Mouse (Mus musculus) lung, postnatal 0 days (tissue): ENCODE measurements around the gene C130026I21Rik. TPM values are rescaled to one million over a fixed set of nuclear protein-coding genes. Genes with fewer than 3 reads are reported as not detected.
"Not testable (repeated sequence)": the region's sequence is repeated elsewhere in the genome, so short reads cannot be mapped to it uniquely, and the experiment has no call there.

Source experiments
- ATAC-seq: fragments of 200-750 bp; cut with Nextera tagmentation; 2 replicates; pipeline ENCODE4 v1.8.0; 2017; ENCODE audit warnings: moderate library complexity
- DNase-seq: peaks from one replicate; pipeline ENCODE4 v3.0.0-alpha.2; 2016; ENCODE audit warnings: low spot score
- H3K27ac ChIP-seq: fragments of 300-500 bp; sonication (generic); 2 replicates; pipeline ENCODE4 v1.5.1; 2014; ENCODE audit warnings: antibody characterized with exemption, mild to moderate bottlenecking, low read length, mixed read lengths
- H3K27me3 ChIP-seq: fragments of 300-500 bp; sonication (generic); replicated peaks from 2 replicates; pipeline ENCODE4 v1.6.1; 2014; ENCODE audit warnings: low read length, mixed read lengths; ENCODE audit not compliant: insufficient read depth
- H3K36me3 ChIP-seq: fragments of 300-500 bp; sonication (generic); 2 replicates; pipeline ENCODE4 v1.6.1; 2014; ENCODE audit warnings: low read length, mixed read lengths; ENCODE audit not compliant: insufficient read depth
- H3K4me1 ChIP-seq: fragments of 300-500 bp; sonication (generic); 2 replicates; pipeline ENCODE4 v1.6.1; 2014; ENCODE audit warnings: antibody characterized with exemption, low read depth, low read length, mixed read lengths; ENCODE audit not compliant: insufficient read depth
- H3K4me2 ChIP-seq: fragments of 300-500 bp; sonication (generic); replicated peaks from 2 replicates; pipeline ENCODE4 v1.6.1; 2014; ENCODE audit warnings: low read depth, mild to moderate bottlenecking, low read length, moderate library complexity, mixed read lengths
- H3K4me3 ChIP-seq: fragments of 300-500 bp; sonication (generic); 2 replicates; pipeline ENCODE4 v1.5.1; 2014; ENCODE audit warnings: low read depth, low read length
- H3K9ac ChIP-seq: fragments of 300-500 bp; sonication (generic); replicated peaks from 2 replicates; pipeline ENCODE4 v1.6.1; 2014; ENCODE audit warnings: low read depth, mild to moderate bottlenecking
- H3K9me3 ChIP-seq: fragments of 300-500 bp; sonication (generic); 2 replicates; pipeline ENCODE4 v1.6.1; 2016; ENCODE audit warnings: low read length, mixed read lengths
- WGBS: fragments of 180-500 bp; shearing (Covaris S2); extraction: QIAGEN DNeasy Blood & Tissue Kit; methylation state at CpG from one replicate; pipeline ENCODE4 v1.1.7; 2014; 5-methylcytosine and 5-hydroxymethylcytosine counted together
- polyA plus RNA-seq: library from polyadenylated mRNA; unstranded; fragments of >200 nt; fragmentation: Nextera tagmentation; extraction: Ambion mirVana; gene quantifications from 2 replicates; pipeline ENCODE4 v1.2.1, GENCODE M21; 2015

C130026I21Rik gene
- polyA plus RNA-seq, 1 experiment from 2014 or later, result 0.72 TPM

DNA sequence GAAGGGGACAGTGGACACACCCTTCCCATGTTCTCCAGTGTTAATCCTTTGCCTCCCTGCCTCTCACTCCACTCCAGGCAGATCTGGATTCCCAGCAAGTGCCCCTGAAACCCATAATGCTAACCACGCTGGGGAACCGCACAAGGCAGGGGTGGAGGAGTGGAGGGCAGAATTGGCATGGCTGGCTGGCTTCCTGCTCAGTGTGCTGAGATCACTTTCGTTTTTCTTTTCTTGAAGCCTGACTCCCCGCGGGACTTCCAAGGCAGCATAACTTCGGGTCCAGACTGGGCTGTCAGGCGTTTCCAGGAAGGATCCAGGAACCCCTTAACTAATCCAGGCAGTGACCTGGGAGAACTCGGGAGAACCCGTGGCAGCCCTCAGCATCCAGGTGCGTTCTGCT lies 158.8 kb downstream of the C130026I21Rik start:
- H3K4me1 ChIP-seq, H3K27me3 ChIP-seq, H3K27ac ChIP-seq, H3K4me2 ChIP-seq, H3K4me3 ChIP-seq, H3K36me3 ChIP-seq, H3K9ac ChIP-seq, H3K9me3 ChIP-seq, ATAC-seq: not testable (repeated sequence)
- DNase-seq, result peak; percentile 2
- WGBS, result 65% methylated on average over 9 of the region's 10 CpGs

DNA sequence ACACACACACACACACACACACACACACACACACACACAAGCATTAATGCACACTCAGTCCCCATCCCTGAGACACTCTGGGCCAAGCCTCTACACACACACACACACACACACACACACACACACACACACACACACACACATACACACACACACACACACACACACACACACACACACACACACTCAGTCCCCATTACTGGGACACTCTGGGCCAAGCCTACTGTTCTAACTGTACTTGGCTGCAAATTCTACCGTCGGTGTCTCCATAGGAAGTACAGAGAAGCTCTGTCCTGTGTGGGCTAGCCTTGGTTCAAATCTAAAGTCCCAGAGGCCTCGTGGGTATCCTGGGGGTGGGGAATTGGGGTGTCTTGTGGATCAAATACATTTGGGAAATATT lies 159.5 kb downstream of the C130026I21Rik start:
- H3K27ac ChIP-seq, H3K4me2 ChIP-seq, DNase-seq, H3K4me1 ChIP-seq, H3K27me3 ChIP-seq, H3K9ac ChIP-seq, H3K9me3 ChIP-seq, ATAC-seq, H3K4me3 ChIP-seq, H3K36me3 ChIP-seq: not testable (repeated sequence)
- 76% methylated on average over 2 of the region's 3 CpGs for WGBS

DNA sequence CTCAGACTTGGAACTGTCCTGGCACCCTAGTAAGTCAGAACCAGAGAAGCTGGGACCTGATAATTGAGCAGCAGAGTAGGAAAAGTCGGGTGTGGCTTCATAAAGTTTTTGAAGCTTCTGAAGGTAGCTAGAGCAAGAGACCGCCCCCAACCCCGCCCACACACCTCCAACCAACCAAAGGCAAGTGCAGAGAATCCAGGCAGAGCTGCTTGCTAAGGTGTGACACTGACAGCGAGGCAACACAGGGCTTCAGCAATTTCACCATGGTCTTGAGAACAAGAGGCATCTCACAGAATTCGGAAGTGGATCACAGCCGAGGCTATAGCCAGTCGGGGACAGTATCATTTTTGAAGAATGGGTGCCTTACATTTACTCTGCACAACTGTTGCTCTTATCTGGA lies 160.6 kb downstream of the C130026I21Rik start, which contains the start of gene A530032D15Rik:
Gene A530032D15Rik (minus strand): TSS at position 101 of the 400 bp plus-strand sequence.
- not testable (repeated sequence) for H3K9me3 ChIP-seq, H3K4me3 ChIP-seq, H3K4me2 ChIP-seq, H3K9ac ChIP-seq, ATAC-seq, H3K4me1 ChIP-seq, DNase-seq, H3K27ac ChIP-seq, H3K27me3 ChIP-seq, H3K36me3 ChIP-seq
- no CpG with 5 or more reads among the region's 7 CpGs for WGBS

DNA sequence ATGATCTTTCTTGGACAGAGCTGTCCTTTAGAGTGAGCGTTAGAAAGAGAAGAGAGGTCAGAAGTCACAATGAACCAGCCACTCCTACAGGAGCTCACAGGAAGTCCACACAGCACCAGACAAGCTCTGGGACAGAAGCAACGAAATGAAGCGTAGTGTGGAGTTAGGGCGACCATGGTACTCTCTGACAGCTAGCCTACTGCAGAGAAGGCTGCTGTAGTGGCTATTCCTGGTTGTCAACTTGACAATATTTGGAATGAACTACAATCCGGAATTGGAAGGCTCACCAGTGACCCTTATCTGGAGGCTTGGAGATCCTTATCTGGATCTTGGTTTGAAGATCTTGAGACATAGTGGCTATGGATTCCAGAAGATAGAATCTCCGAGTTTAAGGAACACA lies 164.4 kb downstream of the C130026I21Rik start:
- H3K4me3 ChIP-seq, result not testable (repeated sequence)
- WGBS, result 60% methylated on average over 5 of the region's 6 CpGs

DNA sequence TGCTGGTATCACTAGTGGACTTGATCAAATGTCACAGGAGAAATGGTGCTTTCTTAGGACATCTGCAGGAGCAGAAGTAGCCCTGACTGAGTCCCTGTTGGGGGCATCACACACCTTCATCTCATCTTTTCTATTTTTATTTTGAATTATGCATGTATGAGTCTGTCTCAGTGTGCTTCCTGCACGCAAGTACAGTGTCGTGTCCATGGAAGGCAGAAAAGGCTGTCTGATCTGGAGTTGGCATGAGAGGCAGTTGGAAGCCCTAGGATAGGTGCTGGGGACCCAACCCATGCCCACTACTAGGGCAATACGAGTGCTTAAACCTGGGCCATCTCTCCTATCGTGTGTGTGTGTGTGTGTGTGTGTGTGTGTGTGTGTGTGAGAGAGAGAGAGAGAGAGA lies 165.0 kb downstream of the C130026I21Rik start:
- not testable (repeated sequence) for H3K27ac ChIP-seq, H3K4me3 ChIP-seq, ATAC-seq, DNase-seq, H3K36me3 ChIP-seq, H3K4me1 ChIP-seq, H3K9ac ChIP-seq, H3K4me2 ChIP-seq, H3K9me3 ChIP-seq, H3K27me3 ChIP-seq
- WGBS, result 73% methylated on average over 4 of the region's 4 CpGs

More for the DNA sequence above, 164.4 kb downstream of the C130026I21Rik start:
- H3K36me3 ChIP-seq, H3K27me3 ChIP-seq, H3K4me2 ChIP-seq, H3K9me3 ChIP-seq, H3K4me1 ChIP-seq, ATAC-seq, DNase-seq, H3K9ac ChIP-seq, H3K27ac ChIP-seq: not testable (repeated sequence)

DNA sequence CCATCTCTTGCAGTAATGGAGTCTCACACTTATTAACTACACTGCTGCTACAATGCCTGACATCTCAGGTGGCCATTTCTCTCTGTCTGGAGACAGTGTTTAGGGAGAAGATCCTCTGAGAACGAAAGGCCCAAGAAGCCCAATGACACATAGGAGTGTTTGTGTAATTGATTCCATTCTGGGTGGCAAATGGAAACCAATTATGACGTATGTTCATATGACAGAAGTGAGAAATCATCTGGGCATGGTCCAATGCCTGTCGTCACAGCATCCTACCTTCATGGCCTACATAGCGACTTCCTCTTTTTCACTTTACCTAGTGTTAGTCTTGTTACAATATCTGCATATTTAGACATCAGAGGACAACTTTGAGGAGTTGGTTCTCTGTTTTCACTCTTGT lies 168.6 kb downstream of the C130026I21Rik start:
- H3K9me3 ChIP-seq, H3K4me1 ChIP-seq, H3K4me2 ChIP-seq, ATAC-seq, H3K4me3 ChIP-seq, H3K36me3 ChIP-seq, H3K27ac ChIP-seq, DNase-seq, H3K9ac ChIP-seq, H3K27me3 ChIP-seq: not testable (repeated sequence)
- WGBS, result 75% methylated on average over 4 of the region's 4 CpGs

DNA sequence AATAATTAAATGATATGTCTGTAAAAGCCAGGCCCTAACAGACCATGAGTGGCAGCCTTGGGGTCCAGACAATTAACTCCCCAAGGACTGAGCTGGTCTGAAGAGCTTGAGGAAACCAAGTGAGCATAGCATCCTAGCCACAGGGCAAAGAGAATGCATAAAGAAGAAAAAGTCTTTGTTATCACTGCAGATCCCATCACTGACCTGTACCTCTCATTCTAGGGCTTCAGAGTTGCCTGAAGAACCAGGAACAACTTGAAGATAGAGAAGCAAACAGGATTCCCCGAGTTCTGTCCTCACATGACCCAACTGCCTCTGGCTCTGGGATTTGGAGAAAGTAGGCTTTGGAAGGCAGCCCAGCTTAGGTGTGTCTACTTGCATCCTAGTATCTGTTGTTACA lies 170.5 kb downstream of the C130026I21Rik start, which contains the start of gene Gm10553:
Gene Gm10553 (plus strand): TSS at position 301 of the 400 bp plus-strand sequence.
- H3K9me3 ChIP-seq, H3K9ac ChIP-seq, H3K4me1 ChIP-seq, H3K4me2 ChIP-seq, H3K27me3 ChIP-seq, ATAC-seq, H3K27ac ChIP-seq, DNase-seq, H3K4me3 ChIP-seq, H3K36me3 ChIP-seq: not testable (repeated sequence)
- whole genome bisulfite sequencing, result 50% methylated on average over 1 of the region's 1 CpGs

DNA sequence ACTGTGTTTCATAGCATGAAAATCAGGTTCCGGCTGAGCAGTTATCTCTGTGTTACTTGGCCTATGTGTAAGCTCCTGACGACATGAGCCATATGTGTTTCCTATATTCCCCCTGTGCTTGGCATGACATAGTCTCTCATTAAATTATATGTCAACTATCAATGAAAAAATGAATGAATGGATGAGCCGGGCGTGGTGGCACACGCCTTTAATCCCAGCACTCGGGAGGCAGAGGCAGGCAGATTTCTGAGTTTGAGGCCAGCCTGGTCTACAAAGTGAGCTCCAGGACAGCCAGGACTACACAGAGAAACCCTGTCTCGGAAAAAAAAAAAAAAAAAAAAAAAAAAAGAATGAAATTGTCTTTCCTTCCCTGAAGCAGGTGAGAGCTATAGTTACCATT lies 171.3 kb downstream of the C130026I21Rik start:
- not testable (repeated sequence) for H3K9me3 ChIP-seq, H3K4me3 ChIP-seq, ATAC-seq, H3K27ac ChIP-seq, H3K4me2 ChIP-seq, H3K9ac ChIP-seq, DNase-seq, H3K4me1 ChIP-seq, H3K36me3 ChIP-seq, H3K27me3 ChIP-seq
- WGBS, result 76% methylated on average over 5 of the region's 7 CpGs

DNA sequence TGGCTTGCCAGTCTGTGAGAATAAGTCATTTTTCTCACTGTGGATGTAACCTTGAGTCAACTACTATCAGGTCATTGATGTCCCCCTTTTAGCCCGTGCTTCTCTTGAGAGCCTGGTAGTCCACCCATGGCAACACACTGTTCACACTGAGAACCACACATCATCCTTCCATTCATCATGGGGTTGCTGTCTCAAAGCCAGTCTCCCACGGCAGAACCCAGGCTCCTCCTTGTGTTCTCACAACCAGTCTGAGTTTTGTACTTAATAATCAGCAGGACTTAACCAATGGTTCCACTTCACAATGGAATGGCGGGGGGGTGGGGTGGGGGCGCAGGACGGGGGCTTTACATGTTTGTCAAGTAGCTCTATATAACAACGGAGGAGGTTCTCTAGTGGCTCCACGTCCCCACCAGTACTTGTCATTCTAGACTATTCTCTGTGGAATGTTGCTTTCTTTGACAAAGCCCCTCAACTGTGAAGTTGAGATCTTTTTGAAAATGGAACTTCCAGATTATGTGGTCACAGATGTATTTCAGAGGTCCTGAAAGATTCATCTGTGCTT lies 177.3 kb downstream of the C130026I21Rik start:
- not testable (repeated sequence) for H3K4me1 ChIP-seq, H3K9ac ChIP-seq, H3K4me3 ChIP-seq, H3K4me2 ChIP-seq, ATAC-seq, H3K9me3 ChIP-seq, H3K36me3 ChIP-seq, H3K27me3 ChIP-seq, H3K27ac ChIP-seq
- DNase-seq, result peak; percentile 3
- 79% methylated on average over 6 of the region's 7 CpGs for WGBS

DNA sequence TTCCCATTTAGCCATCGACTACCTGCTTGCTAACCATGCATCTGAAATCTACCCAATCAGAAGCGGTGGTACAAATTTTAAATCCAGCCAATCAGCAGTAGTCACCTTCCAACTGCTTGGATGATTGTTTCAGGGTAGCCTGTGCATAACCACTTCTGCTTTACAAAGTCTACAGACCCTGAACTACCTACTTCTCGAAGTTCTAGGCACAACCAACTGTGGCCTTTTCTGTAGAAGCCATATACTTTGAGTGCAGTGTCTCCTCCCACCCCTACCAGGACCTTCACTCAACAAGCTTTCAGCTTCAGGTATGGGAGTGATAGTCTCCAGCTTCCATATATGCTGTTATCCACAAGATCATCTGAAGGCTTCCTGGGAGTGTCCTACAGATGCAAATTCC lies 178.2 kb downstream of the C130026I21Rik start:
- not testable (repeated sequence) for ATAC-seq, H3K4me2 ChIP-seq, H3K4me3 ChIP-seq, H3K9ac ChIP-seq, H3K9me3 ChIP-seq, H3K27ac ChIP-seq, H3K27me3 ChIP-seq, H3K4me1 ChIP-seq, H3K36me3 ChIP-seq, DNase-seq
- WGBS, result 24% methylated on average over 1 of the region's 3 CpGs
